Mouse (Mus musculus) CH12.LX (cell line): ENCODE results near the gene Iqcf3. TPM values are rescaled to one million over a fixed set of nuclear protein-coding genes. Genes with fewer than 3 reads are reported as not detected.

Experiments
- DNase-seq: peaks from one replicate; pipeline ENCODE4 v3.0.0-alpha.2; 2013; ENCODE audit errors: extremely low read depth
- H3K27ac ChIP-seq: 2 replicates; pipeline ENCODE4 v1.5.1; 2012; ENCODE audit warnings: low read depth, mild to moderate bottlenecking, control low read depth, moderate library complexity; ENCODE audit not compliant: insufficient read depth
- H3K27me3 ChIP-seq: replicated peaks from 2 replicates; pipeline ENCODE3; 2012; ENCODE audit warnings: inconsistent platforms
- H3K36me3 ChIP-seq, 2 experiments: replicated peaks in 1 of 2; 2 replicates each; pipeline versions ENCODE3 to v1.6.1; 2012; ENCODE audit warnings: inconsistent platforms in 1 of 2, low read length in 1 of 2, mild to moderate bottlenecking in 1 of 2, mixed read lengths in 1 of 2, moderate library complexity in 1 of 2; ENCODE audit not compliant: control insufficient read depth in 1 of 2, insufficient read depth in 1 of 2
- H3K4me1 ChIP-seq, 2 experiments: 2 replicates each; pipeline ENCODE4 v1.6.1; 2012; ENCODE audit warnings: inconsistent platforms in 1 of 2, moderate library complexity in 1 of 2; ENCODE audit not compliant: insufficient read depth in 2 of 2, control insufficient read depth in 1 of 2
- H3K4me2 ChIP-seq: 2 replicates; pipeline ENCODE4 v1.6.1; 2012; ENCODE audit warnings: low read depth, mild to moderate bottlenecking, control low read depth; ENCODE audit not compliant: poor library complexity, insufficient read depth, severe bottlenecking
- H3K4me3 ChIP-seq, 3 experiments: fragments of 150-350 bp in 1 of 3; sonication (generic) in 1 of 3; replicated peaks in 1 of 3; 2 replicates each; pipeline versions ENCODE3 to v1.5.1; 2011 to 2012; ENCODE audit warnings: low read depth in 2 of 3, low read length in 2 of 3, mild to moderate bottlenecking in 2 of 3, moderate library complexity in 2 of 3, control low read depth in 1 of 3, improper control_type of control experiment in 1 of 3, inconsistent platforms in 1 of 3, mixed read lengths in 1 of 3; ENCODE audit not compliant: poor library complexity in 1 of 3
- H3K79me2 ChIP-seq: replicated peaks from 2 replicates; pipeline ENCODE4 v1.6.1; 2012; ENCODE audit warnings: mild to moderate bottlenecking, moderate library complexity; ENCODE audit not compliant: control insufficient read depth, poor library complexity, insufficient read depth, severe bottlenecking; ENCODE audit errors: extremely low read depth
- H3K9ac ChIP-seq: 2 replicates; pipeline ENCODE4 v1.6.1; 2012; ENCODE audit warnings: low read depth, mild to moderate bottlenecking, control low read depth, moderate library complexity; ENCODE audit not compliant: insufficient read depth
- H3K9me3 ChIP-seq: replicated peaks from 2 replicates; pipeline ENCODE3; 2012; ENCODE audit warnings: low read length, inconsistent platforms, mixed read lengths
- E2F4 ChIP-seq: IDR thresholded peaks from 2 replicates; pipeline ENCODE4 v1.6.1; 2011; ENCODE audit warnings: low read depth, low read length, improper control_type of control experiment; ENCODE audit not compliant: insufficient replicate concordance
- GABPA ChIP-seq: IDR thresholded peaks from 2 replicates; pipeline ENCODE4 v1.6.1; 2012; ENCODE audit warnings: low read depth, low read length, improper control_type of control experiment, inconsistent platforms; ENCODE audit not compliant: insufficient replicate concordance
- MAFK ChIP-seq: IDR thresholded peaks from 2 replicates; pipeline ENCODE4 v1.6.1; 2011; ENCODE audit warnings: low read length, improper control_type of control experiment; ENCODE audit not compliant: insufficient replicate concordance
- MAZ ChIP-seq: IDR thresholded peaks from 2 replicates; pipeline ENCODE4 v1.6.1; 2012; ENCODE audit warnings: low read depth, mild to moderate bottlenecking, inconsistent platforms, low read length, improper control_type of control experiment, moderate library complexity
- MEF2A ChIP-seq: IDR thresholded peaks from 2 replicates; pipeline ENCODE4 v1.6.1; 2014; ENCODE audit warnings: low read depth, mild to moderate bottlenecking, inconsistent platforms, low read length, improper control_type of control experiment, borderline replicate concordance
- NELFE ChIP-seq: IDR thresholded peaks from 2 replicates; pipeline ENCODE4 v1.6.1; 2011; ENCODE audit warnings: low read depth, low read length, improper control_type of control experiment
- RAD21 ChIP-seq: IDR thresholded peaks from 2 replicates; pipeline ENCODE4 v1.6.1; 2011; ENCODE audit warnings: low read depth, mild to moderate bottlenecking, low read length, improper control_type of control experiment, moderate library complexity
- TBP ChIP-seq: conservative IDR thresholded peaks from 2 replicates; pipeline ENCODE4 v1.6.1; 2011; ENCODE audit warnings: low read depth, low read length, improper control_type of control experiment
- TCF12 ChIP-seq: IDR thresholded peaks from 2 replicates; pipeline ENCODE4 v1.6.1; 2014; ENCODE audit warnings: low read depth, mild to moderate bottlenecking, inconsistent platforms, low read length, improper control_type of control experiment
- ZMIZ1 ChIP-seq: IDR thresholded peaks from 2 replicates; pipeline ENCODE4 v1.6.1; 2012; ENCODE audit warnings: low read depth, mild to moderate bottlenecking, inconsistent platforms, low read length, improper control_type of control experiment
- ZNF384 ChIP-seq: IDR thresholded peaks from 2 replicates; pipeline ENCODE4 v1.6.1; 2012; ENCODE audit warnings: low read depth, low read length, improper control_type of control experiment, inconsistent platforms
- dilution Hi-C: fragments of 300-500 bp; cut with MboI; formaldehyde crosslinking; loops from 2 replicates; pipeline ENCODE4 v1.14.3; 2020; ENCODE audit warnings: low sequenced_read_pairs; ENCODE audit not compliant: extremely low pct_unique_long_range_greater_than_20kb, extremely low pct_ligation_motif_present
- in situ Hi-C: fragments of 300-500 bp; cut with MboI; formaldehyde crosslinking; loops from 3 replicates; pipeline ENCODE4 v1.14.3; 2019; ENCODE audit warnings: low sequenced_read_pairs, low pct_ligation_motif_present, low pct_unique_long_range_greater_than_20kb, mixed read lengths
- polyA plus RNA-seq: library from polyadenylated mRNA; unstranded; fragments of >175 nt; gene quantifications from 2 replicates; pipeline ENCODE4 v1.2.1, GENCODE M21; 2012; ENCODE audit warnings: low read depth; ENCODE audit not compliant: insufficient read length
- total RNA-seq, 2 experiments: library from RNA; depleted of rRNA; stranded (reverse); fragments of 300-350 nt in 1 of 2; fragments of >200 nt in 1 of 2; gene quantifications; 2 replicates each; pipeline ENCODE4 v1.2.3; 2012 to 2014

The Iqcf3 gene
- total and polyA plus RNA-seq, 3 experiments = not detected

GRCm38 (mm10) chr9:106471892-106472291, 89.5 kb downstream of the Iqcf3 start (continued):
- TF ChIP-seq TCF12 (no peak), ZMIZ1 (no peak), NELFE (no peak)

GRCm38 (mm10) chr9:106470991-106471750, 90.3 kb downstream of the Iqcf3 start:
- H3K4me2 ChIP-seq = no peak overlapping the region

DNA sequence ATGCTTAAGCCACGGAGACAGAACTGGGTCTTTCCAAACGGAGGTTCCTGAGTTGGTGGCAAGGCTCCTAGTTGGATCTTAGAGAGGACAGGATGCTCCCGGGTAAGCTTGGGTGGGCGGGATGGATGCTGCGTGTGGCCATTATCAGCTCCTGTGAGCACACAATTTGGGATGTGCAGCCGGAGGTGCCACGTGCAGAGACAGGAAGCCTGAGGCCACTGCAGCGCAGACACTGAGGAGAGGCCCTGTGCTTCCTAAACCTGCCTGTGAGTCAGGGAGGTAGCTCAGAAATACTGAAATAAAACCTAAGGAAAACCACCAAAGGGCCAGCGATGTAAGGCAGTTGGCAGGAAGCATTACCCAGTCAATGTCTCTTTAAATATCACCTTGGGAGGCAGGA, 91.7 kb downstream of the Iqcf3 start:
- Histone ChIP-seq H3K4me3 (no peak overlapping the region), H3K9ac (no peak overlapping the region), H3K4me2 (no peak overlapping the region), H3K27ac (no peak overlapping the region), H3K79me2 (no peaks in the 10 kb centered on the region), H3K9me3 (peaks cover 12% of the 10 kb centered on the region), H3K27me3 (no peaks in the 10 kb centered on the region), H3K4me1 (peaks cover 0 to 26% of the 10 kb centered on the region in 2 experiments; a peak in 3 of 4 replicates), H3K36me3 (peaks cover 12 to 53% of the 10 kb centered on the region in 2 experiments)
- TF ChIP-seq MAZ (no peak), TBP (no peak), GABPA (no peak)
- dilution Hi-C loops (no loop called here), in situ Hi-C loops (no loop called here)
- no peak for DNase-seq

More at GRCm38 (mm10) chr9:106470991-106471750, 90.3 kb downstream of the Iqcf3 start:
- dilution Hi-C loops (no loop called here), in situ Hi-C loops (no loop called here)
- H3K36me3 ChIP-seq = peaks cover 2 to 39% of the 10 kb centered on the region in 2 experiments
- H3K79me2 ChIP-seq = no peaks in the 10 kb centered on the region
- peaks cover 0 to 32% of the 10 kb centered on the region in 2 experiments; a peak in 3 of 4 replicates for H3K4me1 ChIP-seq
- DNase-seq = no peak
- H3K9me3 ChIP-seq = no peaks in the 10 kb centered on the region
- no peak overlapping the region for H3K9ac ChIP-seq
- H3K4me3 ChIP-seq = no peak overlapping the region
- H3K27ac ChIP-seq = no peak overlapping the region
- TF ChIP-seq ZNF384 (no peak), ZMIZ1 (no peak), RAD21 (no peak), E2F4 (no peak), MAFK (no peak), MEF2A (no peak), TBP (no peak)
- TF ChIP-seq, all 38 proteins: peak for 0
- H3K27me3 ChIP-seq = no peaks in the 10 kb centered on the region
